In genomic region chr7:35554605-35555175, GRCm38 (mm10) we compare ENCODE assay signal across 8 mouse cellular contexts. TPM values are rescaled to one million over a fixed set of nuclear protein-coding genes. Genes with fewer than 3 reads are reported as not detected.
A peak's percentile ranks its signal among the peaks of the same experiment; 100 is the strongest.
DNase-seq lines count a peak whose midpoint lies in the region; ATAC-seq and TF ChIP-seq lines count a peak whose summit lies in the region.

No protein-coding gene starts in this region.

- peak; percentile 27 for DNase-seq in gastrocnemius, adult 2 months
- no peak for DNase-seq in gastrocnemius, adult 8-10 months (ENCODE audit: low spot score in 2 of 2)
- peak; percentile 50 to 59 for DNase-seq in left cerebral cortex, postnatal 14 days (ENCODE audit: low spot score in 2 of 2)

- peaks cover 50% of the 10 kb centered on the region for H3K36me3 ChIP-seq in erythroblast, embryonic 14.5 days (ENCODE audit: control insufficient read depth)
- H3K36me3 ChIP-seq in hindbrain, embryonic 15.5 days, result peaks cover 11% of the 10 kb centered on the region
- peaks cover 8% of the 10 kb centered on the region for H3K36me3 ChIP-seq in small intestine, adult 2 months (ENCODE audit: control insufficient read depth, insufficient read depth, low read length)

- peak; percentile 60; the same call in 1 of the 2 replicates for ATAC-seq in hindbrain, embryonic 15.5 days (ENCODE audit: low FRiP score, low read depth)
- peak; percentile 3; the same call in 1 of the 2 replicates for ATAC-seq in megakaryocyte-erythroid progenitor cell, adult 5-6 weeks (replicated peaks; ENCODE audit: low FRiP score, low TSS enrichment, poor library complexity, severe bottlenecking)

- H3K9ac ChIP-seq in hindbrain, embryonic 15.5 days, result peak overlapping the region; percentile 96

- H3K4me3 ChIP-seq in gastrocnemius, adult 2 months, result peak overlapping the region; percentile 79
- H3K4me3 ChIP-seq in bone marrow macrophage, adult 2 months (ENCODE audit: insufficient read depth, low read length), result peak overlapping the region; percentile 98
- peak overlapping the region; percentile 78 for H3K4me3 ChIP-seq in erythroblast, embryonic 14.5 days (replicated peaks)
- peak overlapping the region; percentile 66 for H3K4me3 ChIP-seq in hindbrain, embryonic 15.5 days
- H3K4me3 ChIP-seq in small intestine, adult 2 months (ENCODE audit: low read depth, low read length), result peak overlapping the region; percentile 72

- 4% methylated on average over 27 of the region's 28 CpGs for WGBS in hindbrain, embryonic 15.5 days
- 2% methylated on average over 28 of the region's 28 CpGs for WGBS in small intestine, adult 2 months

- H3K27ac ChIP-seq in gastrocnemius, adult 2 months, result peak overlapping the region; percentile 99
- H3K27ac ChIP-seq in bone marrow macrophage, adult 2 months (ENCODE audit: insufficient read depth, low read depth, low read length), result peak overlapping the region; percentile 82
- H3K27ac ChIP-seq in hindbrain, embryonic 15.5 days (replicated peaks), result peak overlapping the region; percentile 96
- peak overlapping the region; percentile 96 for H3K27ac ChIP-seq in small intestine, adult 2 months (ENCODE audit: insufficient read depth, low read depth, low read length)

- H3K4me2 ChIP-seq in hindbrain, embryonic 15.5 days, result peak overlapping the region; percentile 89

- H3K4me1 ChIP-seq in bone marrow macrophage, adult 2 months (ENCODE audit: control insufficient read depth, insufficient read depth, low read length), result 0 out of 2 replicates have a peak, but pooled peaks cover 2% of the 10 kb centered on the region
- H3K4me1 ChIP-seq in erythroblast, embryonic 14.5 days (ENCODE audit: control insufficient read depth), result peaks cover 80% of the 10 kb centered on the region
- peaks cover 20% of the 10 kb centered on the region for H3K4me1 ChIP-seq in hindbrain, embryonic 15.5 days (replicated peaks)
- peaks cover 20% of the 10 kb centered on the region for H3K4me1 ChIP-seq in small intestine, adult 2 months (ENCODE audit: control insufficient read depth, insufficient read depth, insufficient read length, low read length)

- H3K9me3 ChIP-seq in erythroblast, embryonic 14.5 days (ENCODE audit: control insufficient read depth, low read length), result no peaks in the 10 kb centered on the region
- H3K9me3 ChIP-seq in hindbrain, embryonic 15.5 days, result no peaks in the 10 kb centered on the region

- intact Hi-C loops in gastrocnemius, adult 2 months (cut with DNase I), result loop anchor here (5.0 kb wide), 2 partner anchors 33 to 93 kb away; partner anchors contain the start of genes Ankrd27, Pdcd5 and Rgs9bp
- intact Hi-C loops in left cerebral cortex, postnatal 14 days (cut with DNase I), result loop anchor here (5.0 kb wide), 1 partner anchor 83 kb away; no protein-coding TSS in a partner anchor

- no peaks in the 10 kb centered on the region for H3K27me3 ChIP-seq in erythroblast, embryonic 14.5 days (ENCODE audit: control insufficient read depth)
- no peaks in the 10 kb centered on the region for H3K27me3 ChIP-seq in hindbrain, embryonic 15.5 days
- H3K27me3 ChIP-seq in small intestine, adult 2 months (ENCODE audit: control insufficient read depth, insufficient read depth, low read length), result no peaks in the 10 kb centered on the region

- TF ChIP-seq POLR2A in bone marrow macrophage, adult 2 months (IDR thresholded peaks at IDR 0.05; ENCODE audit: borderline replicate concordance, low read depth, low read length), result no peak
- TF ChIP-seq POLR2A in small intestine, adult 2 months (IDR thresholded peaks at IDR 0.05; ENCODE audit: low read depth, low read length), result no peak

- TF ChIP-seq CTCF in gastrocnemius, adult 2 months (IDR thresholded peaks at IDR 0.05), result no peak
- TF ChIP-seq CTCF in bone marrow macrophage, adult 2 months (IDR thresholded peaks at IDR 0.05; ENCODE audit: low read depth, low read length), result no peak
- TF ChIP-seq CTCF in small intestine, adult 2 months (IDR thresholded peaks at IDR 0.05; ENCODE audit: extremely low read depth, insufficient read length, insufficient replicate concordance, low read depth, low read length), result no peak

RNA-seq across cellular contexts. Expression of gene Nudt19, which starts 1.4 kb away (rescaled TPM):
- total RNA-seq in gastrocnemius, adult 2 months (2021), result 10 to 100 TPM; 51.9 to 52.4 TPM
- total RNA-seq in gastrocnemius, adult 8-10 months (2022), result 10 to 100 TPM; 49.2 to 61.5 (median 56.2) TPM
- polyA plus RNA-seq in bone marrow macrophage, adult 2 months (2012; ENCODE audit: insufficient read depth, insufficient read length, missing spikeins), result 19.2 and 19.7 TPM in 2 replicates
- polyA plus RNA-seq in erythroblast, embryonic 14.5 days (2012), result 8.9 and 10.5 TPM in 2 replicates
- polyA plus RNA-seq in hindbrain, embryonic 15.5 days (2015; fragmentation: Nextera tagmentation; extraction: Ambion mirVana), result 99.8 and 99.9 TPM in 2 replicates
- 10 to 100 TPM; 66.8 to 67.4 TPM for total RNA-seq in left cerebral cortex, postnatal 14 days (2021)
- total RNA-seq in megakaryocyte-erythroid progenitor cell, adult 5-6 weeks (2014; fragmentation: Nextera tagmentation), result 116 and 170 TPM in 2 replicates
- 55.2 and 71.9 TPM in 2 replicates for total RNA-seq in megakaryocyte-erythroid progenitor cell, adult 5-6 weeks (2017)
- 51.8 and 60.5 TPM in 2 replicates for polyA plus RNA-seq in small intestine, adult 2 months (2012; rRNA removed)

RNA-seq across cellular contexts. Expression of gene Tdrd12, which starts 17.1 kb away (rescaled TPM):
- not detected for total RNA-seq in gastrocnemius, adult 2 months (2021)
- total RNA-seq in gastrocnemius, adult 8-10 months (2022), result not detected
- not detected in 2 replicates for polyA plus RNA-seq in bone marrow macrophage, adult 2 months (2012; ENCODE audit: insufficient read depth, insufficient read length, missing spikeins)
- polyA plus RNA-seq in erythroblast, embryonic 14.5 days (2012), result not detected in 2 replicates
- 0.73 and 1.1 TPM in 2 replicates for polyA plus RNA-seq in hindbrain, embryonic 15.5 days (2015; fragmentation: Nextera tagmentation; extraction: Ambion mirVana)
- under 1 TPM; 0.49 to 0.64 TPM for total RNA-seq in left cerebral cortex, postnatal 14 days (2021)
- total RNA-seq in megakaryocyte-erythroid progenitor cell, adult 5-6 weeks (2014; fragmentation: Nextera tagmentation), result 0.11 TPM in 1 of 2 replicates, not detected in the other
- not detected in 2 replicates for total RNA-seq in megakaryocyte-erythroid progenitor cell, adult 5-6 weeks (2017)
- polyA plus RNA-seq in small intestine, adult 2 months (2012; rRNA removed), result not detected in 2 replicates

RNA-seq across cellular contexts. Expression of gene Rgs9bp, which starts 30.7 kb away (rescaled TPM):
- total RNA-seq in gastrocnemius, adult 2 months (2021), result under 1 TPM in 1 of 2 experiments, not detected in 1; 0.06 TPM
- under 1 TPM in 2 of 4 experiments, not detected in 2; 0.04 to 0.10 TPM for total RNA-seq in gastrocnemius, adult 8-10 months (2022)
- not detected in 2 replicates for polyA plus RNA-seq in bone marrow macrophage, adult 2 months (2012; ENCODE audit: insufficient read depth, insufficient read length, missing spikeins)
- 0.01 TPM in 1 of 2 replicates, not detected in the other for polyA plus RNA-seq in erythroblast, embryonic 14.5 days (2012)
- polyA plus RNA-seq in hindbrain, embryonic 15.5 days (2015; fragmentation: Nextera tagmentation; extraction: Ambion mirVana), result 0.03 and 0.14 TPM in 2 replicates
- 1 to 10 TPM; 1.2 to 1.5 TPM for total RNA-seq in left cerebral cortex, postnatal 14 days (2021)
- total RNA-seq in megakaryocyte-erythroid progenitor cell, adult 5-6 weeks (2014; fragmentation: Nextera tagmentation), result 4.6 and 5.6 TPM in 2 replicates
- 3.1 and 4.0 TPM in 2 replicates for total RNA-seq in megakaryocyte-erythroid progenitor cell, adult 5-6 weeks (2017)
- polyA plus RNA-seq in small intestine, adult 2 months (2012; rRNA removed), result 0.03 TPM in 2 replicates

RNA-seq across cellular contexts. Expression of gene Ankrd27, which starts 31.4 kb away (rescaled TPM):
- total RNA-seq in gastrocnemius, adult 2 months (2021), result 10 to 100 TPM; 11.0 to 11.5 TPM
- 10 to 100 TPM in 3 of 4 experiments, 1 to 10 TPM in 1; 9.6 to 12.4 (median 10.4) TPM for total RNA-seq in gastrocnemius, adult 8-10 months (2022)
- polyA plus RNA-seq in bone marrow macrophage, adult 2 months (2012; ENCODE audit: insufficient read depth, insufficient read length, missing spikeins), result 22.7 and 29.4 TPM in 2 replicates
- 2.0 and 4.3 TPM in 2 replicates for polyA plus RNA-seq in erythroblast, embryonic 14.5 days (2012)
- 19.0 and 20.2 TPM in 2 replicates for polyA plus RNA-seq in hindbrain, embryonic 15.5 days (2015; fragmentation: Nextera tagmentation; extraction: Ambion mirVana)
- 10 to 100 TPM; 46.0 to 48.1 TPM for total RNA-seq in left cerebral cortex, postnatal 14 days (2021)
- 56.5 and 74.1 TPM in 2 replicates for total RNA-seq in megakaryocyte-erythroid progenitor cell, adult 5-6 weeks (2014; fragmentation: Nextera tagmentation)
- total RNA-seq in megakaryocyte-erythroid progenitor cell, adult 5-6 weeks (2017), result 45.4 and 57.9 TPM in 2 replicates
- polyA plus RNA-seq in small intestine, adult 2 months (2012; rRNA removed), result 8.5 and 13.5 TPM in 2 replicates

Comparison
In these comparisons a context has a peak if more than half of its experiments do, and no peak if none do; other contexts are left out.
1. DNase-seq: peak in gastrocnemius, adult 2 months (single experiment) and left cerebral cortex, postnatal 14 days (2 of 2); none in gastrocnemius, adult 8-10 months (0 of 2).
2. Peak in every context shown above with its lines, with median percentiles within 50 percentile points of each other: H3K27ac ChIP-seq and H3K4me3 ChIP-seq.